Mouse (Mus musculus) NIH3T3 (cell line): Measurements from ENCODE around the gene Sh3bgrl3.
A peak's percentile ranks its signal among the peaks of the same experiment; 100 is the strongest.

Experiments
- DNase-seq: peaks from one replicate; pipeline ENCODE4 v3.0.0-alpha.2; 2012; ENCODE audit warnings: low read depth

Gene Sh3bgrl3

DNA sequence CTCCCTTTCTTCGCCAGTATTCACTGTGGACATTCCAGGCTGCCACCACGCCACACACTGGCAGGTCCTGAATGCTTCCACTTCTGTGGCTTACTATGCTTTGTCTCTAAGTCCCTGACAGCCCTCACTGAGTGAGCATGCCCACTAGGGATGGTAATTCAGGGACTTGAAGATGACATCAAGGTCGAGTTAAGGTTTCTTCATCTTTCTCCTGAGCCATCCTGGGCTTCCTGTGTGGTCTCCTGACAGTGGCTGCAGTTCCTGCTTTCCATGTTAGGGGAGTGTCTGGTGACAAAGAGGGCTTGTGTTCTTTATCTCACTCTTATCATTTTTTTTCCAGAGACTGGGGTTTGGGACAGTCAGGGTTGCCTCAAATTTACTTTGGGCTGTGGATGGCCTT lies 17.9 kb downstream of the Sh3bgrl3 start:
- DNase-seq = no peak

DNA sequence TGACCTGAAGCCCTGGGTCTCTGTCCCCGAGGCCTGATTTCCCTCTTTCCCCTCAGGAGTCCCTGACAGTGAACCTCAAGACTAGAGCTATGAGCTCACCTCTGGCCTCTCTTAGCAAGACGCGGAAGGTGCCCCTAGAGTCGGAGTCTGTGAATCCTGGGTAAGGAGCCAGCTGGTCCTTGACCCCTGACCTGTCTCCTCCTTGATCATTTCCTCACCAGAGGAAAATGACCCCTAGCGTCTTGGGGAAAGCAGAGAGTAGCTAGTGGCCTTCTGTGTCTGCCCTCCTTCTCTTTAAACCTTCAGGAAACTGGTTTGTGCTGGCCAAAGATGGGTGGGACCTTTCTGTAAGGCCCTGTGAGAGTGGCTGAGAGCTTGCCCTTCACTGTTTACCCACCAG lies 20.4 kb downstream of the Sh3bgrl3 start:
- DNase-seq = no peak

DNA sequence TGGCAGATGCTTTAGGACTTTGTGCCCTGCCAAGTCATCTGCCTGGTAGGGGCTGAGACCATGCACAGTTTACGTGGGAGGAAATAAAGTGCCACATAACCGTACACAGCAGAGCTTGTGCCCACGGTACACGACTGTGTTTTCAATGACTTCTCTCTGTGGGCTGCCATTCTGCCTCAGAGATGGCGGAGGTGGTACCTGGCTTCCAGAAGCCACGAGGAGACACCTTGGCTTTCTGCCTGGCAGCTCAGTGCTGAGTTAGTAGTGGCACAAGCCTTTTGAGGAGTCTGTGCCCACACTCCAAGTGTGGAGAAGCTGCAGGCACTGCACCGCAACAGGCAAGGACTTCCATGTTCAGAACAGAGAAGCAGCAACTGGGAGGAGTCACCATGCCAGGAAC lies 20.9 kb downstream of the Sh3bgrl3 start:
- DNase-seq = no peak

DNA sequence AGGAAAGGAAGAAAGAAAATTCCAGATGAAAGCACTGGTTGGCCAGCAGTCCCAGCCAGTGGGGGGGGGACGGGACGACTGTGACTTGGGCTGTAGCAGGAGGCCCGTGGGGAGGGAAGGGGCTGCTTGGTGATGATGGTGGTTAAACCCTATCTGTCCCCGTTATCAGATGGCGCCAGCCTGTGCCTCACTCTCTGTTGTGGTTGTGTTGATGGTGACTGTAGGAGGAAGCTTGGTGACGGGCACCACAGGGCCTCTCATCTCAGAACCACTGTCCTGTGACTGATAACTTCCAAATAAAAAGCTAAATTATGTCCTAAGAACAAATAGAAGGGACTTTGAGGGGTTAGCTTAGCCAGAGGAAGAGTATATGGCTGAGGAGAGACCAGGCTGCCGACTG lies 22.5 kb downstream of the Sh3bgrl3 start:
- DNase-seq = no peak

DNA sequence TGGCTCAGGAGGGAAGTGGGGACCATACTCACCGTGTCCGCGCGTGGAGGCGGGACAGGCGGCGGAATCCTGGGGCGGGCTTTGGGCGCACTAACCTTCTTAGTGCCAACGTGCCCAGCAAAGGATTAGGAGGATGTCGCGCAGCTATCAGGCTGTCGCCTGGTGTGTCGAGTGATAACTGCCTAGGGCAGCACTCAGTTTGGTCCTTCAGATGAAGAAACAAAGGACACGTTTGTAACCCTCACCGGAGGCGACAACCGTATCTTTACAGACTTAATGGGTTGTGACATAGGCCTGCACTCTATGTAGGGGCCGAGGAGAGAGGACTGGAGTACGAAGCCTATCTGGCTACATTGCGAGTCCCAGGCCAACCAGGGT lies 25.9 kb downstream of the Sh3bgrl3 start:
- DNase-seq = no peak

DNA sequence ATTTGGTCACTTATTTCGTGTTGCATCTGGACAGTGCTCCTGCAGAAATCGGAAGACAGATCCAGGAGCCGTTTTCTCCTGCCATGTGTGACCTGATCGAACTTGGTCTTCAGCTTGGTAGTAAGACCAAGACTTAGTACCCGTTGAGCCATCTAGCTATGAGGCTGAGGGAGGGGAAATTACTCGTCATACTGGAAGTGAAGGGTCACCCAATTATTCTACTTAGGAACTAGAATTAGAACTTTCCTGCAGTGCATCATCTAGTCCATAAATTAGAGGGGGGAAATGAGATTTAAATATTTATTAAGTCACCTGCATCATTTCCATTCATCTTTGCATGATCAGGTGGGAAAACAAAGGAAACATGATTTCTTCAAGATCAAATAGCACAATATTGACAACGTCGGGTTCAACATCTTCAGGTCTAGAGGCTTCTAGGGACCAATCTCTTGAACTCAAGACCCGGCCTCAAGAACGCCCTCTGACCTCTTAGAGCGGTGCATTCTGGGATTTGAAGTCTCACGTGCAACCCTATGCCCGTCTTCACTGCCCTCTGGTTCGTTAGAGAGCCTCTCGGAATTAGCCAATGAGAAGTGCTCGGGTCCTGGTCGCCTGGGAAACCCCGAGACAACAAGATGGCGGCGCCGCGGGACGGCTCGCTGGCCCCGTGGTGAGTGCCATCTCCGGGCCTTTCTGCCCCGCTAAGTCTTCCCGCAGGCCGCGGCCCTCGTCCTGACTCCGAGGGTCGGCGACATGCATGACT lies 26.4 kb downstream of the Sh3bgrl3 start, which contains the start of gene Ubxn11:
TSS of gene Ubxn11 (plus strand) at position 592 of the 763 bp plus-strand sequence.
- peak; percentile 90 for DNase-seq

DNA sequence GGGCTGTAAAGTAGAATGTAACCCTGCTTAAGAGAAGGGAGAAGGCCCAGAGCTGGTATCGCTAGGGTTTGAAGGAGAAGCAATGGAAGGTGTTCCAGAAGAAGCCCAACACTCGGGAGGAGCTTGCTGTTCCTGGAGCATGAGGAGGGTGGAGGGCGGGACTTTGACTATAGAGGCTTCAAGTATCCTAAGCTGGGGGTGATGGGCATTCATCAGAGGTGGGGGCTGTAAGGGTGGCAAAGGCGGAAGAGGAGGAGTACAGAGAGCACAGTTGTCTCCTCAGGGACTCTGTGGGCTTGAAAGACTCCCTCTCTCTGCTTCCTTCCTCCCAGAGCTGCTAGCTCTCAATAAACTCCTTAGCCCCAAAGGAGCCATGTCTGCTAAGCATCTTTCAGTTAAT lies 28.3 kb downstream of the Sh3bgrl3 start:
- no peak for DNase-seq

DNA sequence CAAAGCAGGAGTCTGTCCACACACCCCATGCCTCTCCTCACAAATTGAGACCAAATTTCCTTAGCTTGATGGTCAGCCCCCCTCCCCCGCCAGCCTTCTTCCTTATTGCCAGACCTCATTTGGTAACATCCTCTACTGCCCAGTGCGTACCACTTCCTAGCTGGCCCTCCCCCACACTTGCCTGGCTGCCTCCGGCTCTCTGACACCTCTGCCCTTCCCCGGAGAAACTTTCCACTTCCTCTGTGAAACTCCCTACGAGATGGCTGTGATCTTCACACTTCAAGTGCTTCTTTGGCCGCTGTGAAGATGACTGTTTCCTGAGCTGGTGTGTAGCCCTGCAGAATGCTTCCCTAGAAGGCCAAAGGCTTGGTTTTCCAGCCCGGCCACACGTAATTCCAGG lies 30.0 kb downstream of the Sh3bgrl3 start:
- DNase-seq = no peak

DNA sequence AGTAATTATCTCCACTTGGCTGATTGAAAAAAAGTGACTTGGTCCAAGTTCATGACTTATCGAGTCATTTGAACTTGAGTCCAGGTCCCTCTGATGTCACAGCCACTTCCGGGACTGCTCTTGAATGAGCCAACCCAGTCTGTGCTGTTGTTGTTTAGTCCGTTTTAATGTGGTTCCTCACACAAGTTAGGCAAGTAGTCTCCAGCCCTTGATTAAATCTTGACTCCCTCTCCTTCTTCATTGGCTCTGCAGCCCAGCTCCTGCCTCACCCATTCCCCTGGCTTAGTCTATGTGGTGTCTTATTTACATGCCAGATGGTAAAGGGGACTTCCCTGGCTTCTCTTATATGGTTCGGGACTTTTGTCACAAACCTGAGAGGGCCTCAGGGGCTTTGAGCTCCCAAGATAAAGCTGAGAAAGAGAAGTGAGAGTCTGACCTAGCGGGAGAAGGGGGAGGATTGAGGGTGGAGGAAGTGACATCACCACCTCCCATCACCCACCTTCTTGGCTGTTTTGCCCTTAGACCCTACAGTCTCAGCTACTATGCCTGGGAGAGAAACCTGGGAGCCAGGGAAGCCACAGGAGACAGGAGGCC lies 31.5 kb downstream of the Sh3bgrl3 start:
- no peak for DNase-seq

DNA sequence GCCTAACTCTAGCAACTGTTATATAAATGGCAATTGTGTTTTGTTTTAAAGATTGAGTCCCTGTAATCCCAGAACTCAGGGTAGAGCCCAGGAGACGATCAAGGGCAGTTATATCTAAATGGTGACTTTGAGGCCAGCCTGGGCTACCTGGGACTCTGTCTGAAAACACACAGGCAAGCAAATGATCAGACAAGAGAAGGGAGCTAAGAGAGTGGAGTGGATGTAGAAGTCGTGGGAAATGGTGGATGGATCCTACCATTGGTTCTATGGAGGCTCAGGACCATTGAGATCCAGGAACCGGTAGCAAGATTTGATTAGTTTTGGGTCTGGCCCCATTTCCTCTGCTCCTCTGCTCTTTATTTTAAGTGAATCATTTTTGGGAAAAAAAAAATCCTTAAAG lies 32.5 kb downstream of the Sh3bgrl3 start:
- DNase-seq = no peak

DNA sequence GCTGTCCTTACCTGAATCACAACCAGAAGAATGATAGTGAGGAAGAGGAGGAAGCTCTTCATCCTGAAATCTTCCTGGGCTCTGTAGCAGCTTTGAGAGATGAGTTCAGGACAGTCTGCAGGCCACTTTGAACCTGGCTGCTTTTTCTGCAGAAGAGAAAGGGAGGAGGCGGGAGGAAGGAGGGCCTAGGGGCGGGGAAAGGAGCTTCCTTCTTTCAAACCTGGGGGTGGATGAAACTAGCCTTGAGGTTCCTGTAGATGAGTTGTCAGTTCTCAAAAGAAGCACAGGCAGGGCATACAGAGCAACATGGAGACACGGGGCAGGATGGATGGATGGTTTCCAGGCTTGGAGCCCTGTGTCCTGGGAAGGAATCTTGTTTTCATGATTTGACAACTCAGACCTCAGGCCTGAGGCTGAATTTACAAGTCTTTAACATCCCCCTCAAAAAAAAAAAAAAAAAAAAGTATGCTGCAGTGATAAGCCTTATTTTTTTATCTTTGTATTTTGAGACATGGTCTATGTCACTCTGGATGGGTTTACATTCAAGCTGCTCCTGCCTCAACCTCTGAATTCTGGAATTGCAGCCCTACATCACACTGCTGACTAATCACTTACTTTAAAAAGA lies 33.6 kb downstream of the Sh3bgrl3 start, which contains the start of gene Cd52:
TSS of gene Cd52 (minus strand) at position 160 of the 625 bp plus-strand sequence.
- no peak for DNase-seq

DNA sequence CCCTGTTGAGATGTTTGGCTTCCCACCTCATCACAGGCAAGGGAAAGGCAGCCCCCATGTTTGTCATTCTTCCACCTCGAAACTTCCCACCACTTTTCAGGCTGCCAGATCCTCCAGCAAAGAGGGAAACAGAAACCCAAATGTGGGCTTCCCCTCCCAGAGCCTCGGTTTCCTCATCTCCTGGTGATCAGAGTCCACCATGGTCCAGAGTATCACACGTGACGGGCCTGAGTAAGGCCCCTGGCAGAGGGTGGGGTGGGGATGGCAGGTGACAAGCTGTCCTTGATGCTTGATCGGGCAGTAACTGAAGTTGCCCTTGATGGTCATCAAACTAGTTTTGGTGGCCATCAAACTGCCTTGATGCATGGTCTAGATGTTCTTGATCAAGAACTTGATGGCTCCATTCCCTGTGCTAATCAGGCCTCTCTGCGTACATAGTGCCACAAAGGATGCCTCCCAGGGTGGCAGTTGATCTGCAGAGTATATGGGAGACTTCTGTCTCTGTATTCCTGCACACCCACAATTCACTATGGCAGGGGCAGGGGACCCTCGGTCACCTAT lies 34.5 kb downstream of the Sh3bgrl3 start:
- DNase-seq = no peak

DNA sequence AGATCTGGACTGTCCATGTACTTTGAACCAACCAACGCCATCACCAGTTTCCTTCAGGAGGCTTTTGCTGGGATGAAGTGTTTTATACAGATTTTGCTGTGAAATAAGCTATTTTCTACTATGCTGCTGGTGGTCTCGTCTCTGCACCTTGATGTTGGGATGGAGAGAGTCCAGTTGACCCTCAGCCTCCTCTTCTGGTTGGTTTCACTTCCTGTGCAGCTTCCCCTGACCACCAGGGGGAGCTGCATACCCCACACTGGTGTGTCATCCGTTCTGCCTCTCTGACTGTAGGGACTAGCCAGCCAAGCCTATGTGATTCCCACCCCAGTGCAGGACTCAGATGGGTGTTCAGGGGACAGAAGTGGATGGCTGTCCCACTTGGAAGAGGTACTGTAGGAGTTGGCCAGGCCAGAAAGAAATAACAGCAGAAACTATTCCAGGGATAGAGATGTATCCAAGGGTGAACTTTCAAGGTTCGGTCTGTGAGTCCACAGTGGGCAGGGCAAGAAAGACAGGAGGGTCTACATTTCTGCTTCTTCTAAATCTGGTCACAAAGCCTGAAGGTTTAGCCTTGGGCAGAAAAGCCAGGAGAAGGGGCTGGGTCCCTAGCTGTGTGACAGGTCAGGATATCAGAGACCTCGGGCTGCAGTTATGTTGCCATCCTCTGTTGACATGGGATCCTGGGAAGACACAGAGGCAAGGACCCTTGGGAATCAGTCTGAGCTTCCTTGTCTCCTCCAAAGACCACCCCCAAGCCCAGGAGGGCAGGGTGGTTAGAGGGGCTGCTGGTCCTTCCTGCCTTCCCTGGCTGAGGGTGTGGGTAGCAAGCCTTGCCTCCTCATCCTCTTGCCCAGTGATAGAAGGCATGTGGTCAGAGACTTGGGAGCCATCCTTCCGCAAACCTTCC lies 36.0 kb downstream of the Sh3bgrl3 start:
- DNase-seq = peak; percentile 75

DNA sequence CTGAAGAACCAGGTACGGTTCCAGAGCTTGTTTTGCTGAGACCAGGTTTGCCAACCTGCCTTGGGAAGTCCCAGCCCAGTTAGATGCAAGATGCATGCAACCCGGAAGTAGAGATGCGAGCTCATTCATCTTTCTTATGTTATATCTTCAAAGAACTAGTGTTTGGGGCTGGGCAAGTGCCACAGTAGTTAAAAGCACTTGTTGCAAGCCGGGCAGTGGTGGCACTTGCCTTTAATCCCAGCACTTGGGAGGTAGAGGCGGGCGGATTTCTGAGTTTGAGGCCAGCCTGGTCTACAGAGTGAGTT lies 37.4 kb downstream of the Sh3bgrl3 start:
- DNase-seq = no peak

DNA sequence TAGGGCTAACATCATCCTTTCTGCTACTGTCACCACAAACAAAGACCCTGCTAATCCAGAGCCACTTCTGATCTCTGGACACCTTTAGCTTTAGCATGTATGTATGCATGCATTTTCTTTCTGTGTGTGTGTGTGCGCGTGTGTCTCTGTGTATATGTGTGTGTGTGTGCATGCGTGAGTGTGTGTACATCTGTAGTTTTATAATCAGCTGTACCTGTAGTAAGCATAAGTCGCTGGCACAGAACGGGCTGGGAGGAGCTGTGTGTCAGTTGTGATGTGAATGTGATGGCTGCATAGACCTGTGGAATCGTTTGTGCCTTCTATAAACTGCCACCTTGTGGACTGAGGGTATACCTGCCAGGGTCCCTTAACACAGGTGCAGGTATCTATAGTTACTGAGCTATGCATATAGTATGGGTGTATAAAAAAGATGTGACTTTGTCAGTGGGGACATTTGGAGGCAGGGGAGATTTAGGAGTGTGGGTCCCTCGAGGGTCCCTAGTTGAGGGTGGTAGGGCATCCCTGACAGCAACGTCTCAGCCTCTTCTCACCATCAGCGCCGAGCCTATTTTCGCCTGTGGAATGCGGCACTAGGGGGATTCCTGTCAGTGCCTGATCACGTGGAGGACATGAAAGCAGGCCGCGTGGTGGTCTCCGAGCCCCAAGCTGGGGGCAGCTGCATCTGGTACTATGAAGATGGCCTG lies 37.9 kb downstream of the Sh3bgrl3 start:
- DNase-seq = no peak

DNA sequence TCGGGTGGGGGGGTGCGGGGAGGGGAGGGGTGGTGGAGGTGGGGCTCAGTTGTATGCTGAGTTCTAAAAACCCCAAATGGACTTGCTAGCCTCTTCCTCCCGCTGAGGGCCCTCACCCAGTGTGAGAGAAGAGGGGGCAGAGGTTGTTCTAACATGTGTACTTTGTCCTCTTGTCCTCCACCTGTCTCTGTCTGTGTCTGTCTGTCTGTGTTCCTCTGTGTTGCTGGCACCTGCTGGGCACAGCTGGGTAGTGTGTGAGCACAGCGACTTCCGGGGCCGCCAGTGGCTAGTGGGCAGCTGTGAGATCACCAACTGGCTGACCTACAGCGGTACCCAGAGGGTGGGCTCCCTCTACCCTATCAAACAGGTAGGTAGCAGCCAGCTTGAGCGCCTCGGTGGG lies 39.6 kb downstream of the Sh3bgrl3 start:
- DNase-seq = no peak

DNA sequence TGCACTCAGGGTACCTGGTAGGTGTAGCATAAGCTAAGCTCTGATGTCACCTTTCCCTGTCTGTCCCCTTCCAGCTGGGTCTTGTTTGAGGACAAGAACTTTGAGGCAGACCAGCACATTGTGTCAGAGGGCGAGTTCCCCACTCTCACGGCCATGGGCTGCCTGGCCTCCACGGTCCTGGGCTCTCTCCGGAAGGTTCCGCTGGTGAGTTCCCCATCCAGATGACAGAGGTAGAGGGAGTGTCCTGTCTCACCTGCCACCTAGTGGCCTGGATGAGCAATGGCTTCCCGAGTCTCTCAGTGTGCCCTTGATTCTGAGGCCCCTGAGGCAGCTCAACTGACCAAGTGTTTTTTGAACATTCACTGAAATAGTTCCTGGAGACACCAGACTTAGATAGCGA lies 41.2 kb downstream of the Sh3bgrl3 start:
- peak; percentile 40 for DNase-seq

DNA sequence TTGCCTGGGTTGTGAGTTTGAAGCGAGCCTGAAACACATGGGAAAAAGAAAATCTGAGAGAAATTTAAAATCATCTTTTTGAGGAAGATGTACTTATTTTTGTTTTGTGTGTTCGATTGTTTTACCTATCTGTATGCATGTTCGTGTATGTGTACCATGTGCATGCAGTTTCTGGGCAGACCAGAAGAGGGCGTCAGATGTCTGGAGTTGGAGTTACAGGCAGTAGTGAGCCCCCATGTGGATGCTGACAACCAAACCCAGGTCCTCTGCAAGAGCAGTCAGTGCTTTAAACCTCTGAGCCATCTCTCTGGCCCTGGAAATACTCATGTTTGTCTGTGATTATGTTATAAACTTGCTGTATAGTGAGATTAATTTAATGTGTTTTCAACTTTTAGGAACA lies 43.6 kb downstream of the Sh3bgrl3 start:
- no peak for DNase-seq

DNA sequence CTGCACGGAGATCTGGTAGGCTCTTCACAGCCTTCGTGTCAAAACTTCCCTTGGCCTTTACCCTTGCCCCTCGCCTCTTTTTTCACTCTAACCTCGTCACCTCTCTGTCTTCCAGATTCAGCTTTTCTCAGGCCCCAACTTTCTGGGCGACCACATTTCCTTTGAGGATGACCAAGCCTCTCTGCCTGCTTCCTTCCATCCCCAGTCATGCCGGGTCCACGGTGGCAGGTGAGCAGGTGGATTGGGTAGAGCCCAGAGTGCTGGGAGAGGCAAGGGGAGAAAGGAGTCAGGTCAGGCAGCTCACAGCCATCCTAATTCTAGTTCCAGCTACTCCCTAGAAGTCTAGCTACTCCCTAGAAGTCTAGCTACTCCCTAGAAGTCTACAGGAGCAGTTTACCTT lies 46.1 kb downstream of the Sh3bgrl3 start:
- DNase-seq = no peak

DNA sequence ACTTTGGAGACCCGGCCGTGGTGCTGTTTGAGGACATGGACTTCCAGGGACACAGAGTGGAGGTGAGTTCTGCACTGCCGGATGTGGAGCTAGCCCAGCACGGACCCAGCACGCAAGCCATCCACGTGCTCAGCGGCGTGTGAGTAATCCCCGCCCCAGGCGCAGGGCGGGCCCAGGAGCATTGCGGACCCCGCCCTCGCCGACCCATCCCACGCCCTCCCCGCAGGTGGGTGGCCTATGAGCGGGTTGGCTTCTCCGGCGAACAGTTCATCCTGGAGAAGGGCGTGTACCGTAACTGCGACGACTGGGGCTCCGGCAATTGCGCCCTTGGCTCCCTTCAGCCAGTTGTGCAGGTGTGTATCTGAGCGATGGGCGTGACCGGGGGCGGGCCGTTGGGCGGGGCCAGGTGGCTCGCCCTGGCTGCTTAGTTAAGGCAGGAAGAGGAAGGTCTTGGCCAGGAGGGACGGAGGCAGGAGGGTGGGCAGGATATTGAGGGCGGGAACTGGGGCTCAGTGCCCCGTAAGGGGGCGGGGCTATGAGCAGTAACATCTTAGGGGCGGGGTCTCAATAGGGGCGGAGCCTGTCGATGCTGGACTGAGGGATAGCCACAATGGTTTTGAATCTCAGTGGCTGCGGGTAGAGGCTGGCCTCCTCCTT lies 46.7 kb downstream of the Sh3bgrl3 start:
- no peak for DNase-seq

DNA sequence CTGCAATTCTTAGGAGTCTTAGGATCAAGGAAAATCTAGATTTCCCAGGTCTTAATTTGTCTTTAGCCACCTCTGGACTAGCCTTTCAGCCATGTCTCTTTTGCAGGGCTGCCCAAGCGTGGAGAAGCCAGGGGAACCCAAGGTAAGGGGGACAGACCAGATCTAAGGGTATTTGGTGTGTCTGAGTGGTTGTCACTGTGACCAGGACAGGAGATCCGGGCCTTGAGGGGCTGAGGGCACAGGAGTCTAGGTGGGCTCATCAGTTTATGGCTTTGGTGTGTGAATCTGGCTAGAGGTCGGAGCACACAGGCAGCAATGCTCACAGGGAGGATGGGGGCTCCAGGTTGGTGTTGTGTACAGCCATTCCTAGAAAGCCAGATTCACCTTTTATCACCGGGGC lies 47.9 kb downstream of the Sh3bgrl3 start:
- no peak for DNase-seq
